Comparison of ENCODE assay signal across 18 mouse cellular contexts in the genomic region with DNA sequence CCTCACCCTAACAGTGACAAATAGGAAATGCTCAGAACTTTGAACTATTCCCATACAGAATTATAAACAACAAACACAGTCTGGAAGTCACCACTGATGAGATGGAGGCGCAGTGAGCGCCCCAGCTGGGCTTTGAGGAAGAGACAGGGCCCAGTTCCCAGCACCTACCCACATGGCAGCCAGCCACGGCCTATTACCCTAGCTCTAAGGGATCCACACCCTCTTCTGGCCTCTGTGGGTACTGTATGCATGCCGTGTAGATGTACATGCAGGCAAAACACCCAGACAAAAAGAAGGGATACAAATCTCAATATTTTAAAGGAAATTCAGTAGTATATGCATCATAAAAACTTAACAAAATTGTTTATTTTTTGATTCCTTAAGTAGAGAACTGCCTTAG. TPM values are rescaled to one million over a fixed set of nuclear protein-coding genes. Genes with fewer than 3 reads are reported as not detected.
DNase-seq lines count a peak whose midpoint lies in the region; ATAC-seq and TF ChIP-seq lines count a peak whose summit lies in the region.
"Had no signal": no experiment of that assay in that cellular context is flagged by ENCODE, and none has a peak within 500 bp of the region (broad histone marks: within the 10 kb centered on the region; RNA-seq: fewer than 3 reads in every experiment).

No protein-coding gene starts in this region.

- H3K27me3 ChIP-seq in liver, embryonic 14.5 days (ENCODE audit: control insufficient read depth, insufficient read depth, low read length), result no peaks in the 10 kb centered on the region
- no peaks in the 10 kb centered on the region for H3K27me3 ChIP-seq in liver, postnatal 0 days (ENCODE audit: insufficient read depth, low read length)
- no peaks in the 10 kb centered on the region for H3K27me3 ChIP-seq in E14TG2a.4 (ENCODE audit: insufficient read depth, low read length)
- H3K27me3 ChIP-seq: CH12.LX; embryonic facial prominence, embryonic 13.5 days; forebrain, embryonic 12.5 days; hindbrain, embryonic 15.5 days; midbrain, embryonic 13.5 days; neural tube, embryonic 12.5 days had no signal

- H3K27ac ChIP-seq in gastrocnemius, adult 2 months, result no peak overlapping the region
- H3K27ac ChIP-seq in liver, embryonic 14.5 days, result no peak overlapping the region
- H3K27ac ChIP-seq in liver, postnatal 0 days (ENCODE audit: low read depth), result no peak overlapping the region
- H3K27ac ChIP-seq: embryonic facial prominence, embryonic 13.5 days; forebrain, embryonic 12.5 days; hindbrain, embryonic 15.5 days; midbrain, embryonic 13.5 days; neural tube, embryonic 12.5 days had no signal

- intact Hi-C loops in gastrocnemius, adult 2 months (cut with DNase I), result no loop called here
- intact Hi-C loops in gastrocnemius, postnatal 36 days (cut with DNase I), result no loop called here

- H3K9ac ChIP-seq in liver, embryonic 14.5 days (replicated peaks), result no peak overlapping the region
- H3K9ac ChIP-seq in liver, postnatal 0 days (replicated peaks), result no peak overlapping the region
- H3K9ac ChIP-seq: embryonic facial prominence, embryonic 13.5 days; forebrain, embryonic 12.5 days; hindbrain, embryonic 15.5 days; midbrain, embryonic 13.5 days; neural tube, embryonic 12.5 days had no signal

- no peak overlapping the region for H3K4me3 ChIP-seq in gastrocnemius, adult 2 months
- no peak overlapping the region for H3K4me3 ChIP-seq in liver, embryonic 14.5 days (ENCODE audit: insufficient read depth in 1 of 2, low read depth in 2 of 2, low read length in 2 of 2)
- no peak overlapping the region for H3K4me3 ChIP-seq in liver, postnatal 0 days (ENCODE audit: low read depth, low read length)
- H3K4me3 ChIP-seq in E14TG2a.4 (replicated peaks; ENCODE audit: low read length), result no peak overlapping the region
- H3K4me3 ChIP-seq: embryonic facial prominence, embryonic 13.5 days; forebrain, embryonic 12.5 days; hindbrain, embryonic 15.5 days; midbrain, embryonic 13.5 days; neural tube, embryonic 12.5 days had no signal

- TF ChIP-seq EP300 in liver, embryonic 14.5 days (IDR thresholded peaks at IDR 0.05; ENCODE audit: low read depth), result no peak
- no peak for TF ChIP-seq EP300 in liver, postnatal 0 days (IDR thresholded peaks at IDR 0.05; ENCODE audit: low read depth)

- H3K4me2 ChIP-seq in liver, embryonic 14.5 days (ENCODE audit: low read depth), result no peak overlapping the region
- H3K4me2 ChIP-seq in liver, postnatal 0 days (ENCODE audit: low read depth, low read length), result no peak overlapping the region
- H3K4me2 ChIP-seq: embryonic facial prominence, embryonic 13.5 days; forebrain, embryonic 12.5 days; hindbrain, embryonic 15.5 days; midbrain, embryonic 13.5 days; neural tube, embryonic 12.5 days had no signal

- DNase-seq in gastrocnemius, adult 2 months, result peak; percentile 21
- DNase-seq in gastrocnemius, postnatal 36 days, result no peak
- DNase-seq in liver, embryonic 14.5 days (ENCODE audit: low read depth in 3 of 3, low spot score in 3 of 3), result no peak
- no peak for DNase-seq in liver, postnatal 0 days
- DNase-seq in WW6 (ENCODE audit: low read depth, low spot score) (peak; percentile 13), MN1 (ENCODE audit: low spot score) (no peak)
- DNase-seq in frontal cortex, postnatal 25 days (ENCODE audit: low spot score in 2 of 2), result no peak
- DNase-seq: cerebellum, adult 9-11 months; kidney, postnatal 10 days; retina, postnatal 1 day had no signal

- H3K9me3 ChIP-seq in liver, embryonic 14.5 days (ENCODE audit: control insufficient read depth, low read length), result no peaks in the 10 kb centered on the region
- no peaks in the 10 kb centered on the region for H3K9me3 ChIP-seq in liver, postnatal 0 days (ENCODE audit: low read length)
- H3K9me3 ChIP-seq in E14TG2a.4 (ENCODE audit: low read length), result no peaks in the 10 kb centered on the region
- H3K9me3 ChIP-seq: embryonic facial prominence, embryonic 13.5 days; forebrain, embryonic 12.5 days; hindbrain, embryonic 15.5 days; midbrain, embryonic 13.5 days; neural tube, embryonic 12.5 days had no signal

- WGBS in liver, embryonic 14.5 days (ENCODE audit: insufficient replicate concordance), result 78% methylated on average over 4 of the region's 4 CpGs
- WGBS in liver, postnatal 0 days (ENCODE audit: insufficient replicate concordance), result 91% methylated on average over 4 of the region's 4 CpGs

- H3K4me1 ChIP-seq in liver, embryonic 14.5 days (replicated peaks; ENCODE audit: control insufficient read depth in 2 of 2, insufficient read depth in 2 of 2, low read length in 1 of 2), result 0 out of 4 replicates have a peak, but pooled peaks cover 0 to 2% of the 10 kb centered on the region in 2 experiments
- H3K4me1 ChIP-seq in liver, postnatal 0 days (ENCODE audit: insufficient read depth), result no peaks in the 10 kb centered on the region
- no peaks in the 10 kb centered on the region for H3K4me1 ChIP-seq in E14TG2a.4 (replicated peaks; ENCODE audit: low read depth, low read length)
- H3K4me1 ChIP-seq: embryonic facial prominence, embryonic 13.5 days; forebrain, embryonic 12.5 days; hindbrain, embryonic 15.5 days; midbrain, embryonic 13.5 days; neural tube, embryonic 12.5 days had no signal

- no peak; the same call in 1 of the 2 replicates for TF ChIP-seq CTCF in gastrocnemius, adult 2 months (IDR thresholded peaks at IDR 0.05)
- 0 out of 2 replicates have a peak, but pooled peaks have one; percentile 30 for TF ChIP-seq CTCF in liver, embryonic 14.5 days (IDR thresholded peaks at IDR 0.05; ENCODE audit: low read depth)
- no peak; the same call in 1 of the 2 replicates for TF ChIP-seq CTCF in liver, postnatal 0 days (IDR thresholded peaks at IDR 0.05; ENCODE audit: low read depth)
- TF ChIP-seq CTCF in E14TG2a.4 (conservative IDR thresholded peaks at IDR 0.05; ENCODE audit: low read length), result peak; percentile 49

- no peak for ATAC-seq in liver, embryonic 14.5 days (ENCODE audit: insufficient read depth)
- no peak for ATAC-seq in liver, postnatal 0 days
- ATAC-seq: lung, postnatal 0 days; midbrain, embryonic 13.5 days had no signal

- H3K36me3 ChIP-seq in liver, embryonic 14.5 days (replicated peaks; ENCODE audit: control insufficient read depth, insufficient read depth, low read depth), result peaks cover 2% of the 10 kb centered on the region
- H3K36me3 ChIP-seq in liver, postnatal 0 days (replicated peaks; ENCODE audit: insufficient read depth, low read length), result peaks cover 26% of the 10 kb centered on the region
- H3K36me3 ChIP-seq in E14TG2a.4 (ENCODE audit: insufficient read depth, low read length), result peaks cover 94% of the 10 kb centered on the region

RNA-seq across cellular contexts. Expression of a gene that starts 14.7 kb away (rescaled TPM):
- 10 to 100 TPM in 1 of 2 experiments, 1 to 10 TPM in 1; 9.4 to 10.8 TPM for total RNA-seq in gastrocnemius, adult 2 months (2021)
- total RNA-seq in gastrocnemius, postnatal 36 days (2021), result 1 to 10 TPM; 6.7 to 8.4 TPM
- polyA plus RNA-seq in liver, embryonic 14.5 days (2012; rRNA removed), result 1.7 and 3.4 TPM in 2 replicates
- polyA plus RNA-seq in liver, embryonic 14.5 days (2014; fragmentation: Nextera tagmentation; extraction: Ambion mirVana), result 2.6 and 2.9 TPM in 2 replicates
- 1.3 and 1.9 TPM in 2 replicates for polyA plus RNA-seq in liver, postnatal 0 days (2015; fragmentation: Nextera tagmentation; extraction: Ambion mirVana)

Comparison
In these comparisons a context has a peak if more than half of its experiments do, and no peak if none do; other contexts are left out.
1. DNase-seq: peak in gastrocnemius, adult 2 months (single experiment) and WW6 (single experiment); none in gastrocnemius, postnatal 36 days (0 of 2), liver, embryonic 14.5 days (0 of 3), liver, postnatal 0 days (single experiment), MN1 (single experiment) and frontal cortex, postnatal 25 days (0 of 2).
2. CTCF ChIP-seq: peak in liver, embryonic 14.5 days (single experiment) and E14TG2a.4 (single experiment); none in gastrocnemius, adult 2 months (single experiment) and liver, postnatal 0 days (single experiment).